Comparison of ENCODE assay signal across 21 mouse cellular contexts in the genomic region with DNA sequence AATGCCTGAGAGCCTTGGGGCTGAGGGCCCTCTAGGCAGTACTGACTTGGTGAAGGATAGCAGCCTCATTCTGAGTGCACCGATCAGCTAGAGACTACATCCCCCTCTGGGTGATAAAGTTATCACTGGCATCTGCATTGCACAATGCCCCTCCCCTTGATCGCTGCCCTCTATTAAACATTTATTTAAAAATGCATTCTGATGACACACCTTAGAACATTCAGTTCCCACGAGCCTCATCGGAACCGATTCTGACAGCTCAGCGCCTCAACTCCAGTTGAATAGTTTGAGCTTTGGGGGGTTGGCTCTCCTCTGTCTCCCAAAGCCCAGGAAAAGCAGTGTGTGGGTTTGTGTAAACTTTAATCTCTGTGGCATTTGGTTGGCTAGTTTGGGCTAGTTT. TPM values are rescaled to one million over a fixed set of nuclear protein-coding genes. Genes with fewer than 3 reads are reported as not detected.
DNase-seq lines count a peak whose midpoint lies in the region; ATAC-seq and TF ChIP-seq lines count a peak whose summit lies in the region.
"Had no signal": no experiment of that assay in that cellular context is flagged by ENCODE, and none has a peak within 500 bp of the region (broad histone marks: within the 10 kb centered on the region; RNA-seq: fewer than 3 reads in every experiment).

No protein-coding gene starts in this region.

- TF ChIP-seq POLR2A in liver, adult 2 months (IDR thresholded peaks at IDR 0.05; ENCODE audit: extremely low read depth, insufficient read depth, low read length), result no peak

- whole genome bisulfite sequencing in kidney, embryonic 15.5 days, result 94% methylated on average over 6 of the region's 6 CpGs
- 20% methylated on average over 6 of the region's 6 CpGs for WGBS in liver, adult 2 months
- 83% methylated on average over 6 of the region's 6 CpGs for WGBS in liver, embryonic 11.5 days

- H3K4me2 ChIP-seq in kidney, embryonic 15.5 days, result no peak overlapping the region
- H3K4me2 ChIP-seq in liver, embryonic 11.5 days, result no peak overlapping the region
- H3K4me2 ChIP-seq: embryonic facial prominence, embryonic 15.5 days; heart, embryonic 13.5 days had no signal

- no peak for TF ChIP-seq CTCF in liver, adult 2 months (IDR thresholded peaks at IDR 0.05; ENCODE audit: low read depth, low read length)

- no peak overlapping the region for H3K27ac ChIP-seq in kidney, embryonic 15.5 days
- peak overlapping the region; percentile 41 for H3K27ac ChIP-seq in liver, adult 2 months (replicated peaks; ENCODE audit: insufficient read depth, low read depth, low read length)
- H3K27ac ChIP-seq in liver, embryonic 11.5 days (ENCODE audit: low read depth, low read length), result no peak overlapping the region
- H3K27ac ChIP-seq: embryonic facial prominence, embryonic 15.5 days; forebrain, embryonic 10.5 days; gastrocnemius, adult 2 months; heart, embryonic 13.5 days had no signal

- no peak overlapping the region for H3K4me3 ChIP-seq in kidney, embryonic 15.5 days (replicated peaks)
- no peak overlapping the region for H3K4me3 ChIP-seq in liver, adult 2 months (ENCODE audit: insufficient read depth, low read depth, low read length)
- H3K4me3 ChIP-seq in liver, embryonic 11.5 days (ENCODE audit: low read depth, low read length), result no peak overlapping the region
- H3K4me3 ChIP-seq: embryonic facial prominence, embryonic 15.5 days; erythroblast, embryonic 14.5 days; forebrain, embryonic 10.5 days; gastrocnemius, adult 2 months; heart, embryonic 13.5 days had no signal

- H3K27me3 ChIP-seq in kidney, embryonic 15.5 days, result peaks cover 24% of the 10 kb centered on the region
- H3K27me3 ChIP-seq in liver, adult 2 months (ENCODE audit: control insufficient read depth, insufficient read depth, low read length), result no peaks in the 10 kb centered on the region
- peaks cover 19% of the 10 kb centered on the region for H3K27me3 ChIP-seq in liver, embryonic 11.5 days (replicated peaks; ENCODE audit: control insufficient read depth, insufficient read depth, low read length)

- H3K36me3 ChIP-seq in kidney, embryonic 15.5 days, result no peaks in the 10 kb centered on the region
- no peaks in the 10 kb centered on the region; the same call in 1 of the 2 replicates for H3K36me3 ChIP-seq in liver, adult 2 months (ENCODE audit: control insufficient read depth, insufficient read depth, low read length)
- H3K36me3 ChIP-seq in liver, embryonic 11.5 days (ENCODE audit: control insufficient read depth, insufficient read depth, low read length), result no peaks in the 10 kb centered on the region
- H3K36me3 ChIP-seq: embryonic facial prominence, embryonic 15.5 days; heart, embryonic 13.5 days had no signal

- H3K9me3 ChIP-seq in kidney, embryonic 15.5 days (replicated peaks), result no peaks in the 10 kb centered on the region
- H3K9me3 ChIP-seq in liver, embryonic 11.5 days (ENCODE audit: control insufficient read depth, low read length), result no peaks in the 10 kb centered on the region
- H3K9me3 ChIP-seq: embryonic facial prominence, embryonic 15.5 days; forebrain, embryonic 10.5 days; heart, embryonic 13.5 days had no signal

- DNase-seq in kidney, adult 18-20 months, result peak; percentile 53
- peak; percentile 92 for DNase-seq in liver, adult 2 months (ENCODE audit: extremely low read depth, low read depth, low spot score)
- DNase-seq in liver, embryonic 11.5 days (ENCODE audit: low spot score), result no peak
- peak; percentile 10 for DNase-seq in urinary bladder, postnatal 25 days (ENCODE audit: low spot score)
- no peak for DNase-seq in urinary bladder, postnatal 10 days (ENCODE audit: low spot score)
- DNase-seq in gastrocnemius, postnatal 4 days (ENCODE audit: low spot score in 2 of 2), result no peak
- DNase-seq: adrenal gland, postnatal 10 days; cerebellum, adult 11 months; cerebellum, adult 8-10 months; cerebellum, postnatal 14 days; embryo, embryonic 11 days; gastrocnemius, adult 2 months; gastrocnemius, postnatal 25 days; heart, adult 11 months; heart, postnatal 36 days had no signal

- no peak for ATAC-seq in kidney, embryonic 15.5 days (replicated peaks; ENCODE audit: low FRiP score)
- no peak for ATAC-seq in liver, embryonic 11.5 days (replicated peaks; ENCODE audit: low FRiP score)
- ATAC-seq: forebrain, embryonic 14.5 days had no signal

- no peak overlapping the region for H3K9ac ChIP-seq in kidney, embryonic 15.5 days
- no peak overlapping the region for H3K9ac ChIP-seq in liver, adult 2 months (ENCODE audit: low read depth, low read length)
- no peak overlapping the region for H3K9ac ChIP-seq in liver, embryonic 11.5 days (ENCODE audit: low read depth, low read length)
- H3K9ac ChIP-seq: embryonic facial prominence, embryonic 15.5 days; heart, embryonic 13.5 days had no signal

- peaks cover 8% of the 10 kb centered on the region for H3K79me2 ChIP-seq in liver, adult 2 months (ENCODE audit: control insufficient read depth, insufficient read depth, low read length)

- H3K4me1 ChIP-seq in kidney, embryonic 15.5 days, result peaks cover 14% of the 10 kb centered on the region
- H3K4me1 ChIP-seq in liver, adult 2 months (ENCODE audit: control insufficient read depth, insufficient read depth, low read length), result peaks cover 14% of the 10 kb centered on the region
- no peaks in the 10 kb centered on the region for H3K4me1 ChIP-seq in liver, embryonic 11.5 days (replicated peaks; ENCODE audit: control insufficient read depth, insufficient read depth, low read length)

RNA-seq across cellular contexts. Expression of a gene that starts 4.9 kb away (rescaled TPM):
- polyA plus RNA-seq in kidney, embryonic 15.5 days (2015; fragmentation: Nextera tagmentation; extraction: Ambion mirVana), result 11.0 and 11.4 TPM in 2 replicates
- 64.2 and 98.4 TPM in 2 replicates for total RNA-seq in liver, adult 2 months (2014; rRNA removed)
- 94.1 and 134 TPM in 2 replicates for polyA plus RNA-seq in liver, adult 2 months (2012; rRNA removed)
- polyA plus RNA-seq in liver, embryonic 11.5 days (2014; fragmentation: Nextera tagmentation; extraction: Ambion mirVana), result 22.2 and 24.7 TPM in 2 replicates
- total RNA-seq in gastrocnemius, postnatal 4 days (2021), result under 1 TPM; 0.42 to 0.44 TPM

Comparison
In these comparisons a context has a peak if more than half of its experiments do, and no peak if none do; other contexts are left out.
1. DNase-seq: peak in kidney, adult 18-20 months (single experiment), liver, adult 2 months (single experiment) and urinary bladder, postnatal 25 days (single experiment); none in liver, embryonic 11.5 days (single experiment), urinary bladder, postnatal 10 days (single experiment) and gastrocnemius, postnatal 4 days (0 of 2).